Comparison of ENCODE assay signal across 8 mouse cellular contexts in the genomic region with DNA sequence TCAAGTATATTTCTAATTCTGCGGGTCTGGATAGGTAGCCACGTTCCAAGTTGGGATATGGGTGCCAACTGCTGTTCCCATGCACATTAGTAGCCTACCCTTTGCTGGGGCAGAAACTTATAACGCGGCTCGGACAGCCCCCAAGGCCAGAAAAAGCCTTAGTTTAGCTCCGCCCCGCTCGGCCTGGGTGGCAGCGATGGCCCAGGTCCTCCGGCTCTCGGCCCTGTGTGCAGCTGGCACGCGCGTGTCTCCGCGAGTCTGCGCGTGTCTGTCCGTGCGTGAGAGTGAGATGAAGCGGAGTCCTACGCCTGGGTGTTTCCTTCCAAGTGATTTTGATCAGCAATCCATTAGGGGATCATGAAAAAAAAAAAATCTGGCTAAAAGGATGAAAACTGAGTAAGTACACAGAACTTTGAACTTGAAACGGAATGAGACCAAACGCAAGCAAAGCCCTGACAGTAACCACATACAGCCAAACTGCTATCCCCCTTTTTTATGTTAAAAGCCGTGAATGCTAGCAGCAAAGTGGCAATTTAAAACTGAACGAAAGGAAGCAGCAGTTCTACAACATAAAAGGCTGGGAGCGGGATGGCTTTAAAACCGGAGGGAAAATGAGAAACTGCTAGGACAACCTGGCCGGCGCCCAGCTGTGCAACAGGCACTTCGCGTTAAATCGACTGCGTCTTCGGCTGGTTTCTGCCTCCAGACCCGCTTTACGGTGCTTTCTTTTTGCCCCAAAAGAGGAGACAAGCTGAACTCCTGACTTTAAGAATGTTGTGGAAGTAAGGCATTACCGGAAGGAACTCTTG. TPM values are rescaled to one million over a fixed set of nuclear protein-coding genes. Genes with fewer than 3 reads are reported as not detected.
DNase-seq lines count a peak whose midpoint lies in the region; ATAC-seq and TF ChIP-seq lines count a peak whose summit lies in the region.

A gene (plus strand): TSS at position 185 of the 809 bp plus-strand sequence.

- H3K9me3 ChIP-seq in lung, postnatal 0 days (ENCODE audit: low read length) = no peaks in the 10 kb centered on the region

- TF ChIP-seq POLR2A in kidney, adult 2 months (IDR thresholded peaks at IDR 0.05; ENCODE audit: low read depth, low read length) = peak; percentile 40

- no peaks in the 10 kb centered on the region; the same call in 1 of the 2 replicates for H3K27me3 ChIP-seq in kidney, adult 2 months (replicated peaks; ENCODE audit: control insufficient read depth, insufficient read depth, low read length)
- no peaks in the 10 kb centered on the region for H3K27me3 ChIP-seq in lung, postnatal 0 days (replicated peaks; ENCODE audit: insufficient read depth, low read length)

- peak; percentile 84 for ATAC-seq in lung, postnatal 0 days

- peak within 1 kb of the TSS; percentile 75 for H3K4me2 ChIP-seq in lung, postnatal 0 days (replicated peaks; ENCODE audit: low read depth, low read length)

- H3K9ac ChIP-seq in lung, postnatal 0 days (replicated peaks; ENCODE audit: low read depth) = peak within 1 kb of the TSS; percentile 41

- peak; percentile 2 for DNase-seq in spleen, adult 12 weeks (ENCODE audit: low spot score)
- DNase-seq in spleen, postnatal 14 days (ENCODE audit: low spot score in 2 of 2) = no peak
- peak; percentile 81 for DNase-seq in embryo, embryonic 11 days
- DNase-seq in heart, adult 8-10 months (ENCODE audit: low spot score) = peak; percentile 79
- DNase-seq in kidney, adult 2 months = peak; percentile 72
- DNase-seq in lung, postnatal 0 days (ENCODE audit: low spot score) = peak; percentile 65
- peak; percentile 80 for DNase-seq in ovary, postnatal 36 days (ENCODE audit: low spot score)
- DNase-seq in thymus, postnatal 14 days = no peak

- H3K36me3 ChIP-seq in kidney, adult 2 months (ENCODE audit: control insufficient read depth, insufficient read depth, low read length) = no peaks in the 10 kb centered on the region
- no peaks in the 10 kb centered on the region for H3K36me3 ChIP-seq in lung, postnatal 0 days (ENCODE audit: insufficient read depth, low read length)

- TF ChIP-seq EP300 in lung, postnatal 0 days (IDR thresholded peaks at IDR 0.05) = no peak

- H3K27ac ChIP-seq in kidney, adult 2 months (ENCODE audit: insufficient read depth, low read depth, low read length) = peak within 1 kb of the TSS; percentile 65
- peak within 1 kb of the TSS; percentile 66 for H3K27ac ChIP-seq in lung, postnatal 0 days (ENCODE audit: low read length)

- H3K4me1 ChIP-seq in kidney, adult 2 months (ENCODE audit: control insufficient read depth, insufficient read depth, low read length) = peaks cover 4% of the 10 kb centered on the region; the same call in 1 of the 2 replicates
- H3K4me1 ChIP-seq in lung, postnatal 0 days (ENCODE audit: insufficient read depth, low read depth, low read length) = no peaks in the 10 kb centered on the region

- H3K4me3 ChIP-seq in kidney, adult 2 months (ENCODE audit: insufficient read depth, low read depth, low read length) = peak within 1 kb of the TSS; percentile 56
- peak within 1 kb of the TSS; percentile 51 for H3K4me3 ChIP-seq in lung, postnatal 0 days (ENCODE audit: low read depth, low read length)

- WGBS in kidney, adult 2 months = under 1% methylated on average over 38 of the region's 38 CpGs
- under 1% methylated on average over 38 of the region's 38 CpGs for WGBS in lung, postnatal 0 days

- TF ChIP-seq CTCF in kidney, adult 2 months (conservative IDR thresholded peaks at IDR 0.05; ENCODE audit: insufficient read depth, insufficient read length, low read depth, low read length) = no peak
- no peak for TF ChIP-seq CTCF in lung, postnatal 0 days (IDR thresholded peaks at IDR 0.05)

RNA-seq across cellular contexts. Expression of the gene that starts here (rescaled TPM):
- total RNA-seq in heart, adult 8-10 months (2022) = 10 to 100 TPM; 19.0 to 28.2 (median 24.9) TPM
- 5.9 and 6.2 TPM in 2 replicates for polyA plus RNA-seq in kidney, adult 2 months (2012; rRNA removed)
- polyA plus RNA-seq in lung, postnatal 0 days (2015; fragmentation: Nextera tagmentation; extraction: Ambion mirVana) = 25.0 and 29.4 TPM in 2 replicates

Comparison
In these comparisons a context has a peak if more than half of its experiments do, and no peak if none do; other contexts are left out.
1. DNase-seq: peak in spleen, adult 12 weeks (single experiment), embryo, embryonic 11 days (single experiment), heart, adult 8-10 months (single experiment), kidney, adult 2 months (single experiment), lung, postnatal 0 days (single experiment) and ovary, postnatal 36 days (single experiment); none in spleen, postnatal 14 days (0 of 2) and thymus, postnatal 14 days (single experiment).